1 mouse cellular context compared by ENCODE assay signal in the genomic region with DNA sequence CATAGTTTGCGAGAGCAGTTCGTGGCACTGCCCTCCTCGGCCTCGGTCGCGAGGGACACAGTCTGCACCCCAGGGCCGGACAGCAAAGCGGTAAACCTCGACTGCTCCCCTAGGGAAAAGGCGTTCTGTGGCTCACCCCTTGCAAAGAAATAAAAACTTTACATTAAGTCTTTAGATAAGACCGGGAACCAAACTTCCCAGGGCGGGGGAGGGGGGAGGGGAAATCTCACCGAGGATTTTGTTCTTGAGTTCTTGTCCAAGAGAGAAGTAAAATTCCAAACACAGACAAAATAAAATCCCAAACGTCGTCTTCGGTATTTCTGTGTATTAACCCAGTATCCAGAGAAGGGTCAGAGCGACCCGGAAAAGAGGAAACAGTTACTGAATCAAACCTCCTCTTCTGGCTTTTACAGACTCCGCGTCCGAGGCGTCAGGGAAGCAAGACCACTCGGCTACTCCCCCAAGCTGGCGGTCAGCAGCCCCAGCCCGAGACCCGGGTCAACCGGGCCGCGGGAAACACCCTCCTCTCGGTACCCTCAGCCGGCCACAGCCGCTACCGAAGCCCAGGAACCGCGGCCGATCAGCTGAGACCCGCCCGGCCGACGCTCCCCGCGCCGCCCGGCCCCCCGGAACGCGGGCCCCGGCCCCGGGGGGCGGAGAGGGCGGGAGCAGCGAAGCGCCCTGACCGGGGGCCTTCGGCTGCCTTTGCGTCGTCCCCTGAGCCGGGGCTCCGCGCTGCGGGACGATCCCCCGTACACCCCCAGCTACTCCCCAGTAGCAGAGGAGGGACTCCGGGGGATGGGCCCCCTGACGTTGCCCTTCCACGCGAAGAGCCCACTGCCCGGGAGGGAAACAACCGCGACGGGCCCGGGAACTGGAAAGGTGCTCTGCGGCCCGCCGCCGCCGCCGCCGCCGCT.
TF ChIP-seq lines count a peak whose summit lies in the region.

No protein-coding gene starts in this region.

TF ChIP-seq in MEL, 35 proteins besides CTCF, POLR2A, EP300 and RAD21 (continued from another document):
- TF ChIP-seq CHD1 (IDR thresholded peaks at IDR 0.05; ENCODE audit: low read depth, low read length) (peak; percentile 78), MEF2A (IDR thresholded peaks at IDR 0.05; ENCODE audit: extremely low read depth, insufficient replicate concordance, low read depth, low read length, poor library complexity, severe bottlenecking) (no peak), USF2 (IDR thresholded peaks at IDR 0.05; ENCODE audit: borderline replicate concordance in 1 of 2, insufficient read depth in 1 of 2, low read depth in 1 of 2, low read length in 2 of 2) (no peak), TCF12 (IDR thresholded peaks at IDR 0.05; ENCODE audit: low read depth, low read length) (peak; percentile 11; the same call in 1 of the 2 replicates), JUND (IDR thresholded peaks at IDR 0.05; ENCODE audit: low read depth, low read length) (no peak)
